Mouse (Mus musculus) gastrocnemius, postnatal 25 days (tissue): ENCODE data around the gene Nup107. TPM values are rescaled to one million over a fixed set of nuclear protein-coding genes. Genes with fewer than 3 reads are reported as not detected.
"Not testable (repeated sequence)": the region's sequence is repeated elsewhere in the genome, so short reads cannot be mapped to it uniquely, and the experiment has no call there.

ENCODE experiments used
- DNase-seq: peaks from one replicate; pipeline ENCODE4 v3.0.0; 2022
- total RNA-seq, 2 experiments: library from RNA; stranded (reverse); gene quantifications; 1 replicate in 1 of 2; 2 replicates in 1 of 2; pipeline ENCODE4 v1.2.3; 2021

Gene Nup107
- total RNA-seq, 2 experiments from 2014 or later, result 6.0 TPM

GRCm38 (mm10) chr10:117715654-117716053 is 76.9 kb downstream of the Nup107 start:
- DNase-seq, result not testable (repeated sequence)

DNA sequence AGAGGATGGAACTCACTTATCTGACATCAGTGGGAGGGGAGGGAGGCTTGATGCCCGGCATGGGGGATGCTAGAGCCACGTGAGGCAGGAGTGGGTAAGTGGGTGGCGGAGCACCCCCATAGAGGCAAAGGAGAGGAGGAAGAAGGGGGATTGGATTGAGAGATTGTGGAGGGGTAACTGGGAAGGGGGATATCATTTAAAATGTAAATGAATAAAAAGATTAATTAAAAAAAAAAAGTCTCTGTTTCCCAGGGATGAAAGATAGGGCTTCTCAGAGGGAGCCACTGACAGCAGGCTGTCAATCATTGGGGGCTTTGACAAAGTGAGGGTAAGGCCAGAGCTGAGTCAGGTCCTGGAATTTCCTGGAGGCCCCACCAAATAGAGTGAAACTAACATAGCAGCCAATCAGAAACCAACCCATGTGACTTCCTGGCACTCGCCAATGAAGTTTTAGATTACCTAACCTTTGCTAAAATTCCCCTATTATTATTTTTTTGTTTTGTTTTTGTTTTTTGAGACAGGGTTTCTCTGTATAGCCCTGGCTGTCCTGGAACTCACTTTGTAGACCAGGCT is 77.5 kb downstream of the Nup107 start:
- DNase-seq, result no peak

GRCm38 (mm10) chr10:117714048-117714545 is 78.4 kb downstream of the Nup107 start:
- DNase-seq, result no peak

DNA sequence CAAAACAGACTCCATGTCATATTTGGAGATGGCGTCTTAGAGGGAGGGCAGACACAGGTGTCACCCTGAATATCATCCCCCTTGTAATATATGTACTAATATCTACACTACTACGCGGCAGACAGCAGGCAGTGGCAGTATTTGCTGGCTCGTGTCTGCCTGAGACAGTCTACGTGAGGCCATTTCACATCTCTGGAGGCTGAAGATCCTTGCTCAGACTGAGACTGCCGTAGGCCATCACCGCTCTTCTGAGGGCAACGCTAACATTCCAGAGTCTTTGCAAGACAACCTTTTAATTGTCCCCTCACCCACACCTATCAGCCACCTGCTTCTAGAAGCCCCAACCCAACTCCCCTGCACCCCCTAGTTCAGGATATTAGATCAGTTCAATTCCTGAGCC is 79.0 kb downstream of the Nup107 start:
- DNase-seq, result no peak

DNA sequence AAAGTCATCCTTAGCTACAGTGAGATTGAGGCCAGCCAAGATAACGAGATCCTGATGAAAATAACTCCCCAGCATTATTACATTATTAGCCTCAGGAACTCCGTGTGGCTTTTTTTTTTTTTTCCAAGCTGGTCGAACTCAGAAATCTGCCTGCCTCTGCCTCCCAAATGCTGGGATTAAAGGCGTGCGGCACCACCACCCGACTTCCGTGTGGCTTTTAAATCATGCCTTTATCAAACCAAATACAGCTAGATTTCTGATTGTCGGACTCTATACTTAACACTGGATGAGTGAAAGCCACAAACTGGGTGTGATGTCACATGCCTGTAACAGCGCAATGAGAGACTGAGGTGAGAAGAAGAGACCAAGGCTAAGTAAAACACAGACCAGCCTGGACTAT is 79.6 kb downstream of the Nup107 start:
- DNase-seq, result no peak

DNA sequence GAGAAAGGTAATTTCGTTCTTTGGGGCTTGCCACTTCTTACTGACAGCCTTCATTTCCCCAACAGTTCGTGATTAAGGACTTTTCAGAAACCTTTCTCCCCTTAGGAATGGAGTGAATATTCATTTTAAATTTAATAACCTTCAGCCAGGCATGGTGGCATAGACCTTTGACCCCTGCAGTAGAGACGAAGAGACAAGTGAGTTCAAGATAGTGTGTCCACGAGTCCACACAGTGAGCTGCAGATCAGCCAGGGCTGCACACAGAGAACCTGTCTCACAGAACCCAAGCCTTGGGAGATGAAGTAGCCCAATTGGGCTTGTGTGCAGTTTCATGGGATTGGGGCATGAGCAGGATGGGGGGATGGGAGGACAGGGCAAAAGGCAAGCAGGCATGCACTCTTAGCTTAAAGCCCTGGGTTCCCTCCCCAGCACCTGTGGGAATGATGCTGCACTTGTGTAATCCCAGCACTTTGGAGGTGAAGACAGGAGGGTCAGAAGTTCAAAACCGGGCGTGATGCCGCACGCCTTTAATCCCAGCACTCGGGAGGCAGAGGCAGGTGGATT is 80.2 kb downstream of the Nup107 start:
- no peak for DNase-seq

- DNase-seq, result no peak
These were observed 81.1 kb downstream of the Nup107 start for GRCm38 (mm10) chr10:117711408-117711807.

GRCm38 (mm10) chr10:117710604-117711141 is 81.8 kb downstream of the Nup107 start, which contains the start of gene Mdm2:
Gene Mdm2, minus strand, starts transcription at chr10:117710758.
- DNase-seq, result peak; percentile 94

GRCm38 (mm10) chr10:117709930-117710603 is 82.4 kb downstream of the Nup107 start:
- peak; percentile 80 for DNase-seq

DNA sequence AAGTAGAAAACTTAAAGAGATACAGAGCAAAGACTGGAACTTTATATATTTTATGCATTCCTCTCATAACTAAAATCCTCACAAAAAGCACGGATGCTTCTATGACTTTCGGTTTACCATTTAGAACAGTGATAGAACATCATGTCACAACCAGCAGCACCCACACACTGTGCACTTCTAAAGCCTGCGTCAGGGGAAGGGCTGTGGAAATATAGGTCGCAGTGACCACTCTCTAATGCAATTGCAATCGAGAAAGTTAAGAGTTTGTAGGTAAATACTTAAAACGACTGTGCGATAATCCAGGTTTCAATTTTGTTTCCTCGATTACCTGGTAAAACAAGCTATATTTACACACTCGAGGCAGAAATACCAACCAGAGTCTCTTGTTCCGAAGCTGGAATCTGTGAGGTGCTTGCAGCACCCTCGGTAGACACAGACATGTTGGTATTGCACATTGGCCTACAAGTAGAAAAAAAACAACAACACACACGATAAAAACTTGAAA is 83.1 kb downstream of the Nup107 start:
- DNase-seq, result no peak

- DNase-seq, result no peak
These were observed 83.6 kb downstream of the Nup107 start for GRCm38 (mm10) chr10:117708856-117709255.

GRCm38 (mm10) chr10:117708376-117708775 is 84.1 kb downstream of the Nup107 start:
- no peak for DNase-seq

DNA sequence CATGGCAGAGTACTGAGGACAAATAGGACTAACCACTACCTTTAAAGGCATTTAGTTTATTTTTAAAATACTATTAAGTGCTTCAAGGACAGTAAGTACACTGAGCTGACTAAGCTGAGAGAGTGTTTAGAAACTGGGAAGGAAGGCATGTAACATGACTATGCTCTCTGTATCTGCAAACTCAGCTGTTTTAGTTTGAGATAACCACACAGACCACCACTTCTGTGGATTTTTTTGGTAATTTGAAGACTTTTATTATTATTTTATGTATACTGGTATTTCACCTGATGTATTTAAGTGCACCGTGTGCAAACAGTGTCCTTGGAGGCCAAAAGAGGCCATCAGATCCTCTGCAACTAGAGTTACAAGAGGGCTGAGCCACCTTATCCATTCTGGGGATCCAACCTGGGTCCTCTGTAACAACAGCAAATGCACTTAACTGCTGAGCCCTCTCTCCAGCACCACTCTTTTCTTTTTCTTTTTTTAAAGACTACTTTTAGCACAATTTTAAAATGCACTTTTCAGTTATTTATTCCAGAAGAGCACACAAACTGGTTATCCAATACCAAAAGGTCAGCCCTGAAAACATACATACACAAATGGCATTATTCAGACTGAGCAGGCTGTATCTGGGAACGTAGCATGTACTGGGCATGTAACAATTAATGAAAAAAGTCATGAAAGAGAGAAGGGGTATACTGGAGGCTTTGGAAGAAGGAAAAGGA is 85.2 kb downstream of the Nup107 start:
- DNase-seq, result no peak

DNA sequence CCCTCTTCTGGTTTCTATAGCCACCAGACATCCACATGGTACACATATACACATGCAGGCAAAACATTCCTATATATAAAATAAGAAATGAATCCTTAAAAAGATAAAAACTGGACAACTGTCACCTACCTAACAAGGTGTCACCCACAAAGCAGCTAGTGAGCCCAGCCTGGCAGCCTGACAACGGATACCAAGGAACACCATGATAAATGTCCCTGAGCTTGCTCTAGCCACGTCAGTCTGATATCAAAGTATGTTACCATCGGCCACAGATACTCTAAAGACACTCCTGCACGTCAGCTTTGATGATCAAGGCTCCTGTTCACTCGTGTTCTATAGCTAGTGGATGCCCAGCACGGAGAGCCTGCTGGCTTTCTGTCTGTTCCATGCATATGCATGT is 86.1 kb downstream of the Nup107 start:
- DNase-seq, result no peak

DNA sequence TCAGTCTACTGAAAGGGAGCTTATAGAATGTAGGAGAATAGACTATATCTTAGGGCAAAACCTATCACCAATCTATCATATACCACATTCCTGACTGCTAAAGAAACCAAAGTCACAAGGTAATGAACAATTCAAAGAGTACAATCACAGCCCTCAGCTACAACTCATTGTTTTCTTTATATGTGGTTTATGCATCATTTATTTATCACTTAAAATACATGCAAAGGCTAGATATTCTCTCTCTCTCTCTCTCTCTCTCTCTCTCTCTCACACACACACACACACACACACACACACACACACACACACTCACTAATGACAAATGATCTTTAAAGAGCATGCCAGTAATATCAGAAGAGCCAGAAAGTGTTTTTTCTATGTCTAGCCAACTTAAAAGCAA is 86.7 kb downstream of the Nup107 start:
- no peak for DNase-seq

GRCm38 (mm10) chr10:117704964-117705335 is 87.6 kb downstream of the Nup107 start:
- no peak for DNase-seq

DNA sequence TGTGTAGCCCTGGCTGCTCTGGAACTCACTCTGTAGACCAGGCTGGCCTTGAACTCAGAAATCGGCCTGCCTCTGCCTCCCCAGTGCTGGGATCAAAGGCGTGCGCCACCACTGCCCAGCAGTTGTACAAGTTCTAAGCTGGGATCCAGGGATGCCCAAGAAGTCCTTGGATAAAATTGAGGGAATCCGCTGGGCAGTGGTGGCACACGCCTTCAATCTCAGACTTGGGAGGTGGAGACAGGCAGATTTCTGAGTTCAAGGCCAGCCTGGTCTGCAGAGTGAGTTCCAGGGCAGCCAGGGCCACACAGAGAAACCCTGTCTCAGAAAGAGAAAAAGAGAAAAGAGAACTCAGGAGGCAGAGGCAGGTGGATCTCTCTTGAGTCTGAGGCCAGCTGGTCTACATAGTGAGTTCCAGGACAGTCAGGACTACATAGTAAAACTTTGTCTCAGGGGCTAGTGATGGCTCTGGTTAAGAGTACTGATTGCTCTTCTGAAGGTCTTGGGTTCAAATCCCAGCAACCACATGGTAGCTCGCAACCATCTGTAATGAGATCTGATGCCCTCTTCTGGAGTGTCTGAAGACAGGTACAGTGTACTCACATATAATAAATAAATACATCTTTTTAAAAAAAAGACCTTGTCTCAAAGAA is 88.1 kb downstream of the Nup107 start:
- not testable (repeated sequence) for DNase-seq

DNA sequence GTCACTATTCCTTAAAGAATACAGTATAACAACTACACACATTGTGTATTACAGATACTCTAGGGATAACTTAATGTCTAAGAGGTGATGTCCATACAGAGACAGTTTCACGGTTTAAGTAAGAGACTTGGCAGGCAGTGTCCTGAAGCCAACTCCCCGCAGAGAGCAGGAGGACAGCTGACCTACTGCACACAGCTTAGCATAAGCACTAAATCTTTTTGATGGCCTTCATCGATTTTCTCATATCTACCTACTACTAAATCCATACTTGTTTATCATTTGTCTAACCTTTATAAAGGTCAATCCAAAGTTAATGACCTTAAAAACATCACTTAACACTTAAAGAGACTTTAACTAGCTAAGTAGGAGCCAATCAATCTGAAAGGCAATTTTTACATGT is 89.0 kb downstream of the Nup107 start:
- DNase-seq, result no peak

GRCm38 (mm10) chr10:117702024-117702833 is 90.3 kb downstream of the Nup107 start:
- DNase-seq, result no peak

- no peak for DNase-seq
These were observed 91.3 kb downstream of the Nup107 start for GRCm38 (mm10) chr10:117701034-117701829.
